Mouse (Mus musculus) midbrain, embryonic 14.5 days (tissue): ENCODE measurements at regions not wholly inside any gene's neighbourhood (a gene's known extent, or its start where the extent isn't known, plus 50 kb on each side); places are given as distances from the start of the nearest gene placed in this dataset.

ENCODE experiments used
- ATAC-seq: fragments of 200-750 bp; cut with Nextera tagmentation; 2 replicates; pipeline ENCODE4 v1.8.0; 2017; ENCODE audit warnings: moderate number of reproducible peaks, moderate library complexity; ENCODE audit not compliant: low FRiP score, low TSS enrichment
- DNase-seq: peaks from one replicate; pipeline ENCODE4 v3.0.0-alpha.2; 2015
- H3K27ac ChIP-seq: fragments of 300-500 bp; sonication (generic); replicated peaks from 2 replicates; pipeline ENCODE4 v1.5.1; 2014; ENCODE audit warnings: mild to moderate bottlenecking, low read depth, low read length, moderate library complexity
- H3K27me3 ChIP-seq: fragments of 300-500 bp; sonication (generic); 2 replicates; pipeline ENCODE4 v1.6.1; 2014; ENCODE audit warnings: low read length, control low read depth, mixed read lengths; ENCODE audit not compliant: control insufficient read depth, insufficient read depth
- H3K36me3 ChIP-seq: fragments of 300-500 bp; sonication (generic); 2 replicates; pipeline ENCODE4 v1.6.1; 2014; ENCODE audit warnings: low read length, control low read depth; ENCODE audit not compliant: control insufficient read depth, insufficient read depth
- H3K4me1 ChIP-seq: fragments of 300-500 bp; sonication (generic); 2 replicates; pipeline ENCODE4 v1.6.1; 2014; ENCODE audit warnings: mild to moderate bottlenecking, antibody characterized with exemption, low read length, control low read depth; ENCODE audit not compliant: control insufficient read depth, insufficient read depth
- H3K4me2 ChIP-seq: fragments of 300-500 bp; sonication (generic); 2 replicates; pipeline ENCODE4 v1.6.1; 2014; ENCODE audit warnings: mild to moderate bottlenecking, low read length, moderate library complexity
- H3K4me3 ChIP-seq: fragments of 300-500 bp; sonication (generic); replicated peaks from 2 replicates; pipeline ENCODE4 v1.5.1; 2014; ENCODE audit warnings: low read depth, low read length
- H3K9ac ChIP-seq: fragments of 300-500 bp; sonication (generic); replicated peaks from 2 replicates; pipeline ENCODE4 v1.6.1; 2014; ENCODE audit warnings: mild to moderate bottlenecking, low read length, moderate library complexity
- H3K9me3 ChIP-seq: fragments of 300-500 bp; sonication (generic); 2 replicates; pipeline ENCODE4 v1.6.1; 2016; ENCODE audit warnings: low read length, control low read depth, mixed read lengths; ENCODE audit not compliant: control insufficient read depth
- WGBS: fragments of 180-500 bp; shearing (Covaris S2); extraction: QIAGEN DNeasy Blood & Tissue Kit; methylation state at CpG from one replicate; pipeline ENCODE4 v1.1.7; 2014; 5-methylcytosine and 5-hydroxymethylcytosine counted together

DNA sequence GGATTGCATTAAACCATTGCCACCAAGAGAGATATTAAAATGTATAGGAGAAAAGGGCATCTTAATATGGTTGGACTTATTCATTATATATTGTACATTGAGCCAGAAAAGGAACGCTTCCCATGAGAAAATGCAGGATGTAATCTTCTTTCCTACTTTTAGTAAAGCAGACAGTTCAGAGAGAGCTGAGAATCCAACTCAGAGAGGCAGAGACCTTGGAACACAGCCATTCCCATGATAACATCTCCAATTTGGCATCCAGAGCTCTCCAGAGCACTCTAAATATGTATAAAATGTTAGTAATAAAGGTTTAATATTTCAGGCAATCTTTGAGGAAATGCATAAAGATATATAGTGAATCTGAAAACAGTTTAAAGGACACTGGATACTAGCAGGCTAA lies 199.3 kb upstream of the Asb5 start:
- no peaks in the 10 kb centered on the region for H3K36me3 ChIP-seq
- ATAC-seq (no peak), DNase-seq (no peak)
- no peaks in the 10 kb centered on the region for H3K4me1 ChIP-seq
- WGBS = 86% methylated on average over 1 of the region's 1 CpGs
- no peak overlapping the region for H3K4me2 ChIP-seq
- no peaks in the 10 kb centered on the region for H3K27me3 ChIP-seq
- H3K9ac ChIP-seq = no peak overlapping the region
- no peak overlapping the region for H3K27ac ChIP-seq
- no peak overlapping the region for H3K4me3 ChIP-seq
- H3K9me3 ChIP-seq = no peaks in the 10 kb centered on the region

- DNase-seq = no peak
Observed at GRCm38 (mm10) chr8:54331883-54332282, 197.5 kb upstream of the Asb5 start.

DNA sequence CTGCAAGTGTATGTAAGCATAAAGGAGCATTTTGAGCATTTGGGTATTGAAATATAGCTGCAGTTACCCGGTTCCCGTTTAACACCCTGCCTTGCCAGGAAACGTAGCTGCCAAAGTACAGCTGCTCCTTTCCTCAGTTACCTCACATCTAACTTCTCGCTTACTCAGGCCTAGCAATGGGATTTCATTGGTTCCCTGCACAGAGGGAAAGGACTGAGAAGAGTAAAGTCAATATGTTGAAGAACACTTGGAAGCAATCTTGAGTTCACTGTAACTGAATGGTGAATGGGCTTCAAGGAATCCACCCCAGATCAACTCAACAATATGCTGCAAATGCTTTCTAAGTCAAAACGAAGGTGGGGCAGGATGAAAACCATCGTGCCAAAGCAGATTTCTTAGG lies 178.3 kb upstream of the Asb5 start:
- no peak overlapping the region for H3K4me3 ChIP-seq
- no peaks in the 10 kb centered on the region for H3K9me3 ChIP-seq
- no peak overlapping the region for H3K9ac ChIP-seq
- H3K27ac ChIP-seq = no peak overlapping the region
- no peaks in the 10 kb centered on the region for H3K27me3 ChIP-seq
- H3K4me2 ChIP-seq = no peak overlapping the region
- no peak for DNase-seq
- no peak for ATAC-seq
- 89% methylated on average over 6 of the region's 6 CpGs for WGBS
- H3K36me3 ChIP-seq = no peaks in the 10 kb centered on the region
- H3K4me1 ChIP-seq = no peaks in the 10 kb centered on the region

More at GRCm38 (mm10) chr8:54331883-54332282, 197.5 kb upstream of the Asb5 start:
- no peaks in the 10 kb centered on the region for H3K9me3 ChIP-seq
- no peak for ATAC-seq
- no peaks in the 10 kb centered on the region for H3K4me1 ChIP-seq
- no peaks in the 10 kb centered on the region for H3K36me3 ChIP-seq
- WGBS = 75% methylated on average over 1 of the region's 1 CpGs
- H3K4me3 ChIP-seq = no peak overlapping the region
- H3K9ac ChIP-seq = no peak overlapping the region
- no peak overlapping the region for H3K27ac ChIP-seq
- H3K4me2 ChIP-seq = no peak overlapping the region
- no peaks in the 10 kb centered on the region for H3K27me3 ChIP-seq

DNA sequence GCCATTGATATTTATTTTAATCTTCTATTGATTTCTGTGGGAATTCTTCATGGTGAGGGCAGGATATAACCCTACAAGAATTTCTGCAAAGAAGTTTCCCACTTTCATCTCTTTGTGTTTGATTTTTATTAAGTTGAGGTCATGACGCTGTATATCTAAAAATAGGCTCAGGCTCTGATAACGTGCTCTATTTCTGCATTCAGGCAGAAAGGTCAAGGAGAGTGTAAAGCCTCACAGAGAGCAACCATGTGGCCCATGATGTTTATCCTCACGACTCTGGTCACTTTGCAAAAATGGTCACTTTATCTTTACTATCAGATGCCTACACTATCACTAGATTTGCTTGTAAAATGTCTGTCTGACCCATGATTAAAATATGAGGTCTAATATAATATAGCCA lies 167.7 kb upstream of the Asb5 start:
- 82% methylated on average over 3 of the region's 3 CpGs for WGBS
- ATAC-seq = no peak
- Histone ChIP-seq H3K9ac (no peak overlapping the region), H3K4me3 (no peak overlapping the region), H3K36me3 (no peaks in the 10 kb centered on the region), H3K4me2 (no peak overlapping the region), H3K27me3 (no peaks in the 10 kb centered on the region), H3K27ac (no peak overlapping the region), H3K4me1 (no peaks in the 10 kb centered on the region), H3K9me3 (no peaks in the 10 kb centered on the region)
- no peak for DNase-seq

DNA sequence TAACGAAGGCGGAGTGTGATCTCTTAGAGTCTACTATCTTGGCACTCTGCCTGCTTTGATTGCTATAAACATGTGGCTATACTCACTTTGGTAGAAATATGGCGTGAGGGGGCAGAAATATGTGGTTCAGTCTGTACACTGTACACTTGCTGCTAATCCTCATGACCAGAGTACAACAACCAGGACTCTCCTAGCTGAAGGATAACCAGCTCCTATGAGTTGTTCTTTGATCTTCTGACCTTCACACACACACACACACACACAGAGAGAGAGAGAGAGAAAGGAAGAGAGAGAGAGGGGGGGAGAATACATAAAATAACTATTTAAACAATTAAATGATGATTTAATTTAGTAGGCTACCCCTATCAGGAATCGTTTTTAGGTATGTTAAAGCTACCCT lies 158.9 kb upstream of the Asb5 start:
- Histone ChIP-seq H3K27me3 (no peaks in the 10 kb centered on the region), H3K36me3 (no peaks in the 10 kb centered on the region), H3K4me2 (no peak overlapping the region), H3K27ac (no peak overlapping the region), H3K4me3 (no peak overlapping the region), H3K4me1 (no peaks in the 10 kb centered on the region), H3K9ac (no peak overlapping the region), H3K9me3 (no peaks in the 10 kb centered on the region)
- ATAC-seq = no peak
- 90% methylated on average over 4 of the region's 4 CpGs for WGBS
- no peak for DNase-seq

- Histone ChIP-seq H3K36me3 (no peaks in the 10 kb centered on the region), H3K4me2 (no peak overlapping the region), H3K27ac (no peak overlapping the region), H3K9ac (no peak overlapping the region), H3K9me3 (no peaks in the 10 kb centered on the region), H3K4me3 (no peak overlapping the region), H3K4me1 (no peaks in the 10 kb centered on the region), H3K27me3 (no peaks in the 10 kb centered on the region)
- 31% methylated on average over 2 of the region's 2 CpGs for WGBS
- ATAC-seq = peak; percentile 37; the same call in 1 of the 2 replicates
- no peak for DNase-seq
Observed at GRCm38 (mm10) chr8:54371073-54371472, 158.3 kb upstream of the Asb5 start.

- Histone ChIP-seq H3K36me3 (no peaks in the 10 kb centered on the region), H3K4me3 (no peak overlapping the region), H3K4me1 (no peaks in the 10 kb centered on the region), H3K9ac (no peak overlapping the region), H3K27ac (no peak overlapping the region), H3K4me2 (no peak overlapping the region), H3K27me3 (no peaks in the 10 kb centered on the region), H3K9me3 (no peaks in the 10 kb centered on the region)
- WGBS = 76% methylated on average over 1 of the region's 1 CpGs
- ATAC-seq = no peak
- DNase-seq = no peak
Observed at GRCm38 (mm10) chr8:54372921-54373320, 156.5 kb upstream of the Asb5 start.

- H3K9me3 ChIP-seq = no peaks in the 10 kb centered on the region
- no peak for DNase-seq
- no peak for ATAC-seq
- WGBS = 90% methylated on average over 3 of the region's 3 CpGs
- H3K36me3 ChIP-seq = no peaks in the 10 kb centered on the region
- no peak overlapping the region for H3K4me2 ChIP-seq
- H3K4me1 ChIP-seq = no peaks in the 10 kb centered on the region
- H3K27me3 ChIP-seq = no peaks in the 10 kb centered on the region
- H3K9ac ChIP-seq = no peak overlapping the region
- H3K4me3 ChIP-seq = no peak overlapping the region
- H3K27ac ChIP-seq = no peak overlapping the region
Observed at GRCm38 (mm10) chr8:54375373-54376098, 153.8 kb upstream of the Asb5 start.

GRCm38 (mm10) chr8:54380191-54380590 lies 149.2 kb upstream of the Asb5 start:
- no peak for ATAC-seq
- H3K9ac ChIP-seq = no peak overlapping the region
- H3K27me3 ChIP-seq = no peaks in the 10 kb centered on the region
- no peaks in the 10 kb centered on the region for H3K36me3 ChIP-seq
- no peak for DNase-seq
- 50% methylated on average over 2 of the region's 2 CpGs for WGBS
- H3K9me3 ChIP-seq = no peaks in the 10 kb centered on the region
- H3K4me3 ChIP-seq = no peak overlapping the region
- H3K4me2 ChIP-seq = no peak overlapping the region
- H3K4me1 ChIP-seq = no peaks in the 10 kb centered on the region
- H3K27ac ChIP-seq = no peak overlapping the region
